Mouse (Mus musculus) CH12.LX (cell line): ENCODE results near the gene Ogfod2. TPM values are rescaled to one million over a fixed set of nuclear protein-coding genes. Genes with fewer than 3 reads are reported as not detected.

Experiments used
- DNase-seq: peaks from one replicate; pipeline ENCODE4 v3.0.0-alpha.2; 2013; ENCODE audit errors: extremely low read depth
- H3K27ac ChIP-seq: 2 replicates; pipeline ENCODE4 v1.5.1; 2012; ENCODE audit warnings: low read depth, mild to moderate bottlenecking, control low read depth, moderate library complexity; ENCODE audit not compliant: insufficient read depth
- H3K27me3 ChIP-seq: replicated peaks from 2 replicates; pipeline ENCODE3; 2012; ENCODE audit warnings: inconsistent platforms
- H3K36me3 ChIP-seq, 2 experiments: replicated peaks in 1 of 2; 2 replicates each; pipeline versions ENCODE3 to v1.6.1; 2012; ENCODE audit warnings: inconsistent platforms in 1 of 2, low read length in 1 of 2, mild to moderate bottlenecking in 1 of 2, mixed read lengths in 1 of 2, moderate library complexity in 1 of 2; ENCODE audit not compliant: control insufficient read depth in 1 of 2, insufficient read depth in 1 of 2
- H3K4me1 ChIP-seq, 2 experiments: 2 replicates each; pipeline ENCODE4 v1.6.1; 2012; ENCODE audit warnings: inconsistent platforms in 1 of 2, moderate library complexity in 1 of 2; ENCODE audit not compliant: insufficient read depth in 2 of 2, control insufficient read depth in 1 of 2
- H3K4me2 ChIP-seq: 2 replicates; pipeline ENCODE4 v1.6.1; 2012; ENCODE audit warnings: low read depth, mild to moderate bottlenecking, control low read depth; ENCODE audit not compliant: poor library complexity, insufficient read depth, severe bottlenecking
- H3K4me3 ChIP-seq, 3 experiments: fragments of 150-350 bp in 1 of 3; sonication (generic) in 1 of 3; replicated peaks in 1 of 3; 2 replicates each; pipeline versions ENCODE3 to v1.5.1; 2011 to 2012; ENCODE audit warnings: low read depth in 2 of 3, low read length in 2 of 3, mild to moderate bottlenecking in 2 of 3, moderate library complexity in 2 of 3, control low read depth in 1 of 3, improper control_type of control experiment in 1 of 3, inconsistent platforms in 1 of 3, mixed read lengths in 1 of 3; ENCODE audit not compliant: poor library complexity in 1 of 3
- H3K79me2 ChIP-seq: replicated peaks from 2 replicates; pipeline ENCODE4 v1.6.1; 2012; ENCODE audit warnings: mild to moderate bottlenecking, moderate library complexity; ENCODE audit not compliant: control insufficient read depth, poor library complexity, insufficient read depth, severe bottlenecking; ENCODE audit errors: extremely low read depth
- H3K9ac ChIP-seq: 2 replicates; pipeline ENCODE4 v1.6.1; 2012; ENCODE audit warnings: low read depth, mild to moderate bottlenecking, control low read depth, moderate library complexity; ENCODE audit not compliant: insufficient read depth
- H3K9me3 ChIP-seq: replicated peaks from 2 replicates; pipeline ENCODE3; 2012; ENCODE audit warnings: low read length, inconsistent platforms, mixed read lengths
- CHD1 ChIP-seq: IDR thresholded peaks from 2 replicates; pipeline ENCODE4 v1.6.1; 2012; ENCODE audit warnings: low read depth, low read length, improper control_type of control experiment, inconsistent platforms
- E2F4 ChIP-seq: IDR thresholded peaks from 2 replicates; pipeline ENCODE4 v1.6.1; 2011; ENCODE audit warnings: low read depth, low read length, improper control_type of control experiment; ENCODE audit not compliant: insufficient replicate concordance
- ETS1 ChIP-seq: conservative IDR thresholded peaks from 2 replicates; pipeline ENCODE4 v1.6.1; 2012; ENCODE audit warnings: low read depth, mild to moderate bottlenecking, inconsistent platforms, low read length, improper control_type of control experiment, moderate library complexity
- JUN ChIP-seq: IDR thresholded peaks from 2 replicates; pipeline ENCODE4 v1.6.1; 2011; ENCODE audit warnings: low read depth, mild to moderate bottlenecking, low read length, improper control_type of control experiment, moderate library complexity; ENCODE audit not compliant: insufficient read depth
- MAX ChIP-seq: IDR thresholded peaks from 2 replicates; pipeline ENCODE4 v1.6.1; 2011; ENCODE audit warnings: low read length, improper control_type of control experiment
- PAX5 ChIP-seq: IDR thresholded peaks from 2 replicates; pipeline ENCODE4 v1.6.1; 2012; ENCODE audit warnings: low read length, inconsistent platforms, mixed read lengths
- POLR2A ChIP-seq: IDR thresholded peaks from 2 replicates; pipeline ENCODE4 v1.6.1; 2011; ENCODE audit warnings: low read depth, mild to moderate bottlenecking, improper control_type of control experiment, low read length
- POLR2AphosphoS2 ChIP-seq: IDR thresholded peaks from 2 replicates; pipeline ENCODE4 v1.6.1; 2011; ENCODE audit warnings: low read depth, low read length, improper control_type of control experiment
- ZKSCAN1 ChIP-seq: IDR thresholded peaks from 2 replicates; pipeline ENCODE4 v1.6.1; 2012; ENCODE audit warnings: low read depth, inconsistent platforms, low read length, improper control_type of control experiment, borderline replicate concordance
- dilution Hi-C: fragments of 300-500 bp; cut with MboI; formaldehyde crosslinking; loops from 2 replicates; pipeline ENCODE4 v1.14.3; 2020; ENCODE audit warnings: low sequenced_read_pairs; ENCODE audit not compliant: extremely low pct_unique_long_range_greater_than_20kb, extremely low pct_ligation_motif_present
- in situ Hi-C: fragments of 300-500 bp; cut with MboI; formaldehyde crosslinking; loops from 3 replicates; pipeline ENCODE4 v1.14.3; 2019; ENCODE audit warnings: low sequenced_read_pairs, low pct_ligation_motif_present, low pct_unique_long_range_greater_than_20kb, mixed read lengths
- polyA plus RNA-seq: library from polyadenylated mRNA; unstranded; fragments of >175 nt; gene quantifications from 2 replicates; pipeline ENCODE4 v1.2.1, GENCODE M21; 2012; ENCODE audit warnings: low read depth; ENCODE audit not compliant: insufficient read length
- total RNA-seq, 2 experiments: library from RNA; depleted of rRNA; stranded (reverse); fragments of 300-350 nt in 1 of 2; fragments of >200 nt in 1 of 2; gene quantifications; 2 replicates each; pipeline ENCODE4 v1.2.3; 2012 to 2014

Gene Ogfod2
- total and polyA plus RNA-seq, 3 experiments = 19.3 to 25.5 (median 24.0) TPM

GRCm38 (mm10) chr5:124100128-124101044 is 11.7 kb upstream of the Ogfod2 start:
- H3K4me2 ChIP-seq = no peak overlapping the region
- H3K27ac ChIP-seq = no peak overlapping the region
- no peak overlapping the region for H3K4me3 ChIP-seq
- peaks cover 10% of the 10 kb centered on the region for H3K79me2 ChIP-seq
- in situ Hi-C loops = no loop called here
- H3K9ac ChIP-seq = no peak overlapping the region
- no peak for DNase-seq
- H3K36me3 ChIP-seq = peaks cover 20 to 46% of the 10 kb centered on the region in 2 experiments
- H3K27me3 ChIP-seq = no peaks in the 10 kb centered on the region
- dilution Hi-C loops = no loop called here
- TF ChIP-seq POLR2AphosphoS2 (peak; percentile 72; the same call in 1 of the 2 replicates), ETS1 (no peak), E2F4 (no peak), CHD1 (no peak), PAX5 (no peak), MAX (no peak)
- TF ChIP-seq, all 38 proteins: peak for 1
- Histone ChIP-seq H3K9me3 (peaks cover 10% of the 10 kb centered on the region), H3K4me1 (peaks cover 0 to 1% of the 10 kb centered on the region in 2 experiments; a peak in 2 of 4 replicates)

DNA sequence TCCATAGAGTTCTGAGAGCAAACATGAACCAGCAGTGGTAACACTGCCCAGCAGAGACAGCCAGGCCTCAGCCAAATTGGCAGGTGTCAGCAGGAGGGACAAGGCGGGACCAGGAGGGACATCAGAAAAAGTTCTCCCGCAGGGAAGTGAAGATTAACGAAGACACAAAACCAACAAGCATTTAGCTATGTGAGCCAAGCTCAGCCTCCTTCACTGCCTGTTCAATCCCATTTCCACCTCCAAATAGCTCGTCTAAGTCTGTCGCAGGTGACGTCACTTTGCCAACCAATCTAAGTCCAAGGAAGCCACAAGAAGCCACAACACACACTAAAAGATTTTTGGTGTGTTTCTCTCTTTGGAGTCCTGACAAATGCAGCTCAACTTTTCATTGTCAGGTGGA is 9.8 kb upstream of the Ogfod2 start:
- H3K27me3 ChIP-seq = no peaks in the 10 kb centered on the region
- H3K9me3 ChIP-seq = peaks cover 10% of the 10 kb centered on the region
- DNase-seq = peak; percentile 29
- peaks cover 20 to 34% of the 10 kb centered on the region in 2 experiments for H3K36me3 ChIP-seq
- no peak overlapping the region for H3K4me3 ChIP-seq
- no peak overlapping the region for H3K9ac ChIP-seq
- TF ChIP-seq ZKSCAN1 (no peak), POLR2A (0 out of 2 replicates have a peak, but pooled peaks have one; percentile 23)
- TF ChIP-seq, all 38 proteins: peak for 1
- no peaks in the 10 kb centered on the region for H3K4me1 ChIP-seq
- dilution Hi-C loops (no loop called here), in situ Hi-C loops (no loop called here)
- H3K79me2 ChIP-seq = peaks cover 10% of the 10 kb centered on the region
- no peak overlapping the region for H3K4me2 ChIP-seq
- H3K27ac ChIP-seq = no peak overlapping the region

DNA sequence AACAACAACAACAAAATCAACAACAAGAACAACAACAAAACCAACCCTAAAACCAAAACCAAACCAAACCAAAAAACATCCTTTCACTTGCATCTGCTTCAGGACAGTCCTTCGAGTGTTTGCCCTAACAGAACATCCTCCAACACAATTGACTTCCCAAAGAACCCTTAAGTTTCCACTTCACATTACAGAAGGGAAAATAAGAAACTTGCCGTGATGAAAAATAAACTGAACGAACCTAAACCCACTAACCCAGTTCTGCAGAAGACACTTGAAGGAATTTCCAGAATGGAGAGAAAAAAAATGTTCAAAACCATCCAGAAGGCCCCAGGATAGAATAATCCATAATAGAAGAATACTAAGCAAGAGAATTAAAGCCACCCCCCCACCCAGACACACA is 9.1 kb upstream of the Ogfod2 start:
- H3K36me3 ChIP-seq = peaks cover 20 to 34% of the 10 kb centered on the region in 2 experiments
- no peak overlapping the region for H3K4me3 ChIP-seq
- TF ChIP-seq POLR2AphosphoS2 = peak; percentile 84; the same call in 1 of the 2 replicates
- TF ChIP-seq JUN = no peak
- no peak for DNase-seq
- H3K9me3 ChIP-seq = peaks cover 10% of the 10 kb centered on the region
- H3K9ac ChIP-seq = no peak overlapping the region
- peaks cover 10% of the 10 kb centered on the region for H3K79me2 ChIP-seq
- H3K27ac ChIP-seq = no peak overlapping the region
- no peaks in the 10 kb centered on the region for H3K27me3 ChIP-seq
- dilution Hi-C loops (no loop called here), in situ Hi-C loops (no loop called here)
- no peaks in the 10 kb centered on the region for H3K4me1 ChIP-seq
- no peak overlapping the region for H3K4me2 ChIP-seq
